Mouse (Mus musculus) urinary bladder, postnatal 10 days (tissue): ENCODE data around the gene Lpcat3.
A peak's percentile ranks its signal among the peaks of the same experiment; 100 is the strongest.

Experiments
- DNase-seq: peaks from one replicate; pipeline ENCODE4 v3.0.0; 2022; ENCODE audit warnings: low spot score

Lpcat3 gene

GRCm38 (mm10) chr6:124706061-124706627 is 43.3 kb downstream of the Lpcat3 start:
- DNase-seq, result no peak

DNA sequence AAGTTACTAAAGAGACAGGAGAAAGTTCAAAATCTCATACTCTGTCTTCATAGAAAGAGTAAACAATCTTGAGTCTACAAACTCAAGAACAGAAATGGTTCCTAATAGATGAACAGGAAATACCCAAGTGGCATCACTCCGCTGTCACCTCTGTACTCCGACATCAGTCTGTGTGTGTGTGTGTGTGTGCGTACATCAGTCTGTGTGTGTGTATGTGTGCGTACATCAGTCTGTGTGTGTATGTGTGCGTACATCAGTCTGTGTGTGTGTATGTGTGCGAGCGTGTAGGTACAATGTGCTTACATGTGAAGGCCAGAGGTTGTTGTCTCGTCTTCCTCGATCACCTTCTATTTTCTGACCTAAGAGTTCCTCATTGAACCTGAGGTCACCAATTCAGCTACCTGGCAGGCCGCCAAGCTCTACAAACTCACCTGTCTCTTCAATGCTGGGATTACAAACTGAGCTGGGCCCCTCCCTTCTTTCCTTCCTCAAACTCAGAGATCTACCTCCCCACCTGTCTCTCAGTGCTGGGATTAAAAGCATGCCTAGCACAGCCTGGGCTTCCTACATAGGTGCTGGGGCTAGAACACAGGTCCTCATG is 45.6 kb downstream of the Lpcat3 start:
- no peak for DNase-seq

DNA sequence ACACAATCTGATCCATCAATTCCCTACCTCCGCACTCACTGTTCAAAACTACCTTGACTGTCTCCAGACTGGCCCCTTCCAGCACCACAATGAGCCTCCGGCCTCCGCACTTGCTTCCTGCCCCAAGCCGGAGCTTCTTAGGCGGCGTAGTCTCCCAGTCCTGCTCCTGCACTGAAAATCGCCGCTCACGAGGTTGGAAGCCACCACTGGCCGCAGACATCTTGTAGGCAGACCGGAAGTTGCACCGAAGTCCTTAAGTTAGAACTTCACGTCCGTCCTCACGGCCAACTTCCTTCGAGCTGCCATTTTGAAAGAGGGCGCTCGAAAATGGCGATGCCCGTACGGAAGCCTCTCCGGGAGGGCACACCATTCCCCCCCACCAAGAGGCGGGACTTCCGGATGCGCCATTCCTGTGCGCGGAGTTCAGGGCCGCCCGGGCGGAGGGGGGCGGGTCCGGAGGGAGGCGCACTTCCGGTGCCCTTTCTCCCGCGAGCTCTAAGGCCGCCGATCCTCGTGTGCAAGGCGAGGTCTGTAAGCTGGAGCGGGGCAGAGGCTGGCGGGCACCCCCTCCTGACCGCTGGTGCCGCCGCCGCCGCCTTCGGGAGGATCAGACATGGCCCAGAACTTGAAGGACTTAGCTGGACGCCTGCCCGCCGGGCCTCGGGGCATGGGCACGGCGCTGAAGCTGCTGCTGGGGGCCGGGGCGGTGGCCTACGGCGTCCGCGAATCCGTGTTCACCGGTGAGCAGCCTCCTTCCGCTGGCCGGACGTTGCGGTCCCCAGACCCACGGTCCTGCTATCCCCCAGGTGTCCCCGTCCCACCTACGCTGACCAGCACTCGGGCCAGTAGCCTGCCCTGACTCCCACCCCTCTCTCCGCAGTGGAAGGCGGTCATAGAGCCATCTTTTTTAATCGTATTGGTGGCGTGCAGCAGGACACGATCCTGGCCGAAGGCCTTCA is 49.3 kb downstream of the Lpcat3 start, which contains the start of the genes Emg1 and Phb2:
Gene Emg1 (minus strand): TSS at position 355 of the 959 bp plus-strand sequence.
Gene Phb2 (plus strand): TSS at position 513 of the 959 bp plus-strand sequence.
- peak; percentile 94 for DNase-seq

GRCm38 (mm10) chr6:124712918-124713317 is 50.1 kb downstream of the Lpcat3 start:
- no peak for DNase-seq

DNA sequence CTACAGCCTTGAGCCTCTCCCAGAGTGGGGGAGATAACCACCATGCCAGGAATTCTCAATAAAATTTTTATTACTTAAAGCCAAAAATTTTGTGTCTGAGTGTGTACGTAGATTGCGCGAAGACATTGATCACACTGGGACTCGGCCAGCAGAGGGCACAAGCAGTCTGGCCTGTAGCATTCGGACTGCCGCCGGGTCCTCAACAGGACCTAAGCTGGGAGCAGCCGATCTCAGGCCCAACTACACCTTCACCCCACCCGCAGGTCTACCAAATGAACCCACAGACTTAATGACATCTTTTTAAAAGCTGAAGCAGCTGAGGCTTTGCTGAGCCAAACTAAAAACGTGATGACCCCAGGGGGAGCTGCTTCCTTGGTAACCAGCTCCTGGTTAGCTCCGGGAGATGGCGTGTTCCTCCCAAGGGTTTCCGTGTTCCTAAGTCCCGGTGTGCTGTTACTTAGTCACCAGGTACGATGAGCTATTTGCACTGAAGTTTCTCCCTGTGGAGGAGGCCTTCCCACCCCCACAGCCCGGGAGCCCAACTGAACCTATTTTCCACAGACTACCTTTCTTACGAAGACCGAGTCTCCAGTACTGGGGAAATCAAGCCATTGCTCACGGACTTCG is 54.1 kb downstream of the Lpcat3 start:
- no peak for DNase-seq

DNA sequence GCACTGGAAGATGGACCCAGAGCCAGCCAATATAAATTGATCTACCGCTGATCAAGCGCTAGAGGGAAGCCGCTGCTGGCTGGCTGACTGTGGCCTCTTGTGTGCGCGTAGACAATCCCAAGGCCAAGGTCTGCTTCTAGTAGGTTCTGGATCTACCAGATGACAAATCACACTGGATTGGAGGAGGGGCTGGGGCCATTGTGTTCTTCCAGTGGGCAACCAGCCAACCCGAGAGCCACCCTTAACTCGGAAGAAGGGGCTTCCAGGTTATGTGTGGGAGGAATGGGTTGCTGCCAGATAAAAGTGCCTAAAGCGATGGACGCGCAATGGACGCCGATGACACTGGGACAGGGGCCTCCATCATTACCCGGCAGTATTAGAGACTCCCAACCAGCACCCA is 55.1 kb downstream of the Lpcat3 start:
- no peak for DNase-seq

GRCm38 (mm10) chr6:124718703-124719102 is 55.9 kb downstream of the Lpcat3 start:
- DNase-seq, result no peak

- DNase-seq, result no peak
Observed at GRCm38 (mm10) chr6:124719354-124719978, 56.6 kb downstream of the Lpcat3 start.

- no peak for DNase-seq
Observed at GRCm38 (mm10) chr6:124720904-124721303, 58.1 kb downstream of the Lpcat3 start.

DNA sequence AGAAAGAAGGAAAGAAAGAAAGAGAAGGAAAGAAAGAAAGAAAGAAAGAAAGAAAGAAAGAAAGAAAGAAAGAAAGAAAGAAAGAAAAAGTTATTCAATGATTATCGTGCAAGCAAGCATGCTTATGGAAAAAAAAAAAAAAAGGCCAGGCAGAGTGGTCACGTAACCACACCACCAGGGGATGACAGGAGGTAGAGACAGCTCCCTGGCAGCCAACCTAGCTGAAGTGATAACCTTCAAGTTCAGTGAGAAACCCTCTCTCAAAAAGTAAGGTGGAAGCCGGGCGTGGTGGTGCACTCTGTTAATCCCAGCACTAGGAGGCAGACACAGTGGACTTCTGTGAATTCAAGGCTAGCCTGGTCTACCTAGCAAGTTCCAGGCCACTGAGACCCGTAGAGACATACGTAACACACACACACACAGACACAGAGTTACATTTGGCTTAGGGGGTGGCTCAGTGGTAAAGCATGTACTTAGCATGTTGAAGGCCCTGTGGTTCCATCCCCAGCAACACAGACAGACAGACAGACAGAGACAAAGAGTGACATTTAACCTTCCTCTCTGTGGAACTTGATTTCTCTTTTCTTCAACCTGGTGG is 60.1 kb downstream of the Lpcat3 start:
- no peak for DNase-seq

DNA sequence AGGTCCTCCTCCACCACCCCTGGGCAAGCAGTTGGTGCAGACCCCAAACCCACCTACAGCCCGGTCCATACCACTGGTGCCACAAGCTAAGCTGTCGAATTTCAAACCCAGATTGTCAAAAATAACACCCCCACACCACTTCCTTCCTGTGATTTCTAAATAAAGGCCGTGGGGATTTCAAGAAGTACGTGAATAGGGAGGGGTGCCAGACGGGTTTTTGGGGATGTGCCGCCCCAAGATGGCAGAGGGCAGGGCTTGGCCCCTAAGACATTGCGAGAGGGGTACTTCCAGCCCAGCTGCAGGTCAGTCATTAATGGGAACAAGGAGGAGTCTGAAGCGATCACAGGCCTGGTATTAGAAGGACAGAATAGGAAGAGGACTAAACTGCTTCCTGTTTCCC is 60.7 kb downstream of the Lpcat3 start:
- no peak for DNase-seq

- no peak for DNase-seq
Observed at GRCm38 (mm10) chr6:124724472-124724871, 61.6 kb downstream of the Lpcat3 start.

DNA sequence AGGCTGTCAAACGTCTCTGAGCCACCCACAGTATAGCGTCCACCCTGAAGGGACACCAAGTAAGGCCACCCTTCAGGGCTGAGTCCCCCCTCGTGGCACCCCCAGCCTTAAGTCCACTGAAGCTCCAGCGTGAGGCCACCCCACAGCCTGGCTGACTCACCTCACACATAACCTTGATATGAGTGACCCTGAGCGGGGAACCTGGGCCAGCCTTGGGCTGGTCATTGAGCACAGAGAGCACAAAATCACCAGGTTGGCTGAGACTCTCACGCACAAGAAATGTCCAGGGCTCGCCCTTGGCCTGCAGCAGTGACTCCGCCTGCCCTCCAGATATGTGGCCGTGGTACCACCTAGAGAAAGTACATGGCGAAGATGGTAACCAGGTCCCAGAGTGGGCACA is 65.8 kb downstream of the Lpcat3 start:
- no peak for DNase-seq

- no peak for DNase-seq
Observed at GRCm38 (mm10) chr6:124729850-124730705, 67.3 kb downstream of the Lpcat3 start.

- DNase-seq, result no peak
Observed at GRCm38 (mm10) chr6:124731038-124731437, 68.2 kb downstream of the Lpcat3 start.

GRCm38 (mm10) chr6:124732476-124733370 is 69.9 kb downstream of the Lpcat3 start:
- no peak for DNase-seq

DNA sequence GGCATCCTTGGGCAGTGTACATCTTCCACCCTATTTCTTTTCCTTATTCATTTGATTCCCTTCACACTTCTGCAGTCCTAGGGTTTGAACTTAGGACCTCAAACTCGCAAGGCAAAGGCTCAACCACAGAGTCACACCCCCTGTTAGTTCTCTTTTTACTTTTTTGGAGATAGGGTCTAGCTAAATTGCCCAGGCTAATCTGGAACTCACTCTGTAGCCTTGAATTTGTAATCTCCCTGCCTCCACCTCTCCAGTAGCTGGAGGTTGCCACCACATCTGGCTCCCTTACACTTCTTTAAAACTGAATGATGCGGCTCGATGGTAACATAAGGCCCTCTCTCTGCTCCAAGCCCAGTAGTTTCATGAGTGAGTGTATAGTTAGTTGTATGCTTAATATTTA is 71.6 kb downstream of the Lpcat3 start:
- no peak for DNase-seq

DNA sequence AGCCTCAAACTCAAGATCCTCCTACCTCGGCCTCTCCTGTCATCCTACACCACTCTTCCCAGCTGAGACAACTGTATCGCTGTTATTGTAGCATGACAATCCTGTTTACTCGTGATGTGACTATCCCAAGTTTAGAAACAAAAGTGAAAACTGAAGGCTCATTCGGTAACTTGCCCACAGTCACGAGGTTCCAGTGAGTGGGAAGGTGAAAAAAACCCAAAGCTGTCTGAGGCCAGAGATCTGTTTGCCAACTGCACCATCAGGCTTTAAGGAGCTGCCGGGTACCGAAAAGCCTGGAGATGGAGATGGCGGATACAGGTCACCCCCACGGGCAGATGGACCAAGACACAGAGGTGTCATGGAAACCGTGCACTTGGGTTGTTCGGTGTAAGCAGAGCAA is 74.2 kb downstream of the Lpcat3 start:
- no peak for DNase-seq

GRCm38 (mm10) chr6:124738511-124739023 is 75.7 kb downstream of the Lpcat3 start, which contains the start of gene Ptpn6:
Gene Ptpn6, minus strand, starts transcription at chr6:124738714.
- DNase-seq, result no peak
